Mouse (Mus musculus) heart, embryonic 16.5 days (tissue): ENCODE results near the gene Per1. TPM values are rescaled to one million over a fixed set of nuclear protein-coding genes. Genes with fewer than 3 reads are reported as not detected.

Experiments
- ATAC-seq: fragments of 200-750 bp; cut with Nextera tagmentation; replicated peaks from 2 replicates; pipeline ENCODE4 v1.8.0; 2017; ENCODE audit warnings: moderate number of reproducible peaks; ENCODE audit not compliant: insufficient read depth, low FRiP score; ENCODE audit errors: extremely low read depth
- H3K27ac ChIP-seq: fragments of 300-500 bp; sonication (generic); 2 replicates; pipeline ENCODE4 v1.5.1; 2014; ENCODE audit warnings: mild to moderate bottlenecking, low read length, control low read depth, moderate library complexity
- H3K27me3 ChIP-seq: fragments of 300-500 bp; sonication (generic); 2 replicates; pipeline ENCODE4 v1.6.1; 2014; ENCODE audit warnings: low read length, mixed read lengths; ENCODE audit not compliant: control insufficient read depth, insufficient read depth
- H3K36me3 ChIP-seq: fragments of 300-500 bp; sonication (generic); 2 replicates; pipeline ENCODE4 v1.6.1; 2014; ENCODE audit not compliant: control insufficient read depth, insufficient read depth
- H3K4me1 ChIP-seq: fragments of 300-500 bp; sonication (generic); 2 replicates; pipeline ENCODE4 v1.6.1; 2014; ENCODE audit warnings: low read length, mixed read lengths; ENCODE audit not compliant: control insufficient read depth, insufficient read depth
- H3K4me2 ChIP-seq: fragments of 300-500 bp; sonication (generic); 2 replicates; pipeline ENCODE4 v1.6.1; 2014; ENCODE audit warnings: low read depth, mild to moderate bottlenecking, control low read depth, low read length
- H3K4me3 ChIP-seq: fragments of 300-500 bp; sonication (generic); 2 replicates; pipeline ENCODE4 v1.5.1; 2014; ENCODE audit warnings: mild to moderate bottlenecking, control low read depth, low read length
- H3K9ac ChIP-seq: fragments of 300-500 bp; sonication (generic); 2 replicates; pipeline ENCODE4 v1.6.1; 2014; ENCODE audit warnings: low read length, control low read depth
- H3K9me3 ChIP-seq: fragments of 300-500 bp; sonication (generic); replicated peaks from 2 replicates; pipeline ENCODE4 v1.6.1; 2016; ENCODE audit warnings: low read length; ENCODE audit not compliant: control insufficient read depth
- WGBS: fragments of 180-500 bp; shearing (Covaris S2); extraction: QIAGEN DNeasy Blood & Tissue Kit; methylation state at CpG from one replicate; pipeline ENCODE4 v1.1.7; 2014; 5-methylcytosine and 5-hydroxymethylcytosine counted together
- polyA plus RNA-seq: library from polyadenylated mRNA; unstranded; fragments of >200 nt; fragmentation: Nextera tagmentation; extraction: Ambion mirVana; gene quantifications from 2 replicates; pipeline ENCODE4 v1.2.1, GENCODE M21; 2015

Gene Per1
- polyA plus RNA-seq, 1 experiment from 2014 or later: 19.6 TPM

- H3K27me3 ChIP-seq: no peaks in the 10 kb centered on the region
- peak; percentile 15 for ATAC-seq
- peaks cover 45% of the 10 kb centered on the region for H3K36me3 ChIP-seq
- no peaks in the 10 kb centered on the region for H3K9me3 ChIP-seq
- peak overlapping the region; percentile 99 for H3K27ac ChIP-seq
- peak overlapping the region; percentile 83 for H3K9ac ChIP-seq
- peak overlapping the region; percentile 98 for H3K4me2 ChIP-seq
- WGBS: under 1% methylated on average over 23 of the region's 23 CpGs
- H3K4me1 ChIP-seq: peaks cover 33% of the 10 kb centered on the region
- H3K4me3 ChIP-seq: peak overlapping the region; percentile 76
These were observed 4.9 kb downstream of the Per1 start for GRCm38 (mm10) chr11:69099915-69100345.

DNA sequence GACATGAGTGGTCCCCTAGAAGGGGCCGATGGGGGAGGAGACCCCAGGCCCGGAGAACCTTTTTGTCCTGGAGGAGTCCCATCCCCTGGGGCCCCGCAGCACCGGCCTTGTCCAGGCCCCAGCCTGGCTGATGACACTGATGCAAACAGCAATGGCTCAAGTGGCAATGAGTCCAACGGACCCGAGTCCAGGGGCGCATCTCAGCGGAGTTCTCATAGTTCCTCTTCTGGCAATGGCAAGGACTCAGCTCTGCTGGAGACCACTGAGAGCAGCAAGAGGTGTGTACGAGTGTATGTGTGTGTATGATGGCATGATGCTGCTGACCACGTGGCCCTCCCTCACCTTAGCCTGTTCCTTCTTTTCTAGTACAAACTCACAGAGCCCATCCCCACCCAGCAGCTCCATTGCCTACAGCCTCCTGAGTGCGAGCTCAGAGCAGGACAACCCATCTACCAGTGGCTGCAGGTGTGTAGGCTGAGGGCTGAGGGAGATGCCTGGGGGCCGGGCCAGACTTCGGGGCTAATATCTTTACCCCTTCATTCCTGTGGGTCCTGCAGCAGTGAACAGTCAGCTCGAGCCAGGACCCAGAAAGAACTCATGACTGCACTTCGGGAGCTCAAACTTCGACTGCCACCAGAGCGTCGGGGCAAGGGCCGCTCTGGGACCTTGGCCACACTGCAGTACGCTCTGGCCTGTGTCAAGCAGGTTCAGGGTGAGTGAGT, 5.8 kb downstream of the Per1 start:
- H3K36me3 ChIP-seq: peaks cover 53% of the 10 kb centered on the region
- peak overlapping the region; percentile 84 for H3K27ac ChIP-seq
- H3K27me3 ChIP-seq: no peaks in the 10 kb centered on the region
- peaks cover 33% of the 10 kb centered on the region for H3K4me1 ChIP-seq
- WGBS: 84% methylated on average over 20 of the region's 20 CpGs
- H3K4me2 ChIP-seq: peak overlapping the region; percentile 98
- H3K9ac ChIP-seq: peak overlapping the region; percentile 65
- H3K4me3 ChIP-seq: peak overlapping the region; percentile 76
- H3K9me3 ChIP-seq: no peaks in the 10 kb centered on the region
- ATAC-seq: no peak

DNA sequence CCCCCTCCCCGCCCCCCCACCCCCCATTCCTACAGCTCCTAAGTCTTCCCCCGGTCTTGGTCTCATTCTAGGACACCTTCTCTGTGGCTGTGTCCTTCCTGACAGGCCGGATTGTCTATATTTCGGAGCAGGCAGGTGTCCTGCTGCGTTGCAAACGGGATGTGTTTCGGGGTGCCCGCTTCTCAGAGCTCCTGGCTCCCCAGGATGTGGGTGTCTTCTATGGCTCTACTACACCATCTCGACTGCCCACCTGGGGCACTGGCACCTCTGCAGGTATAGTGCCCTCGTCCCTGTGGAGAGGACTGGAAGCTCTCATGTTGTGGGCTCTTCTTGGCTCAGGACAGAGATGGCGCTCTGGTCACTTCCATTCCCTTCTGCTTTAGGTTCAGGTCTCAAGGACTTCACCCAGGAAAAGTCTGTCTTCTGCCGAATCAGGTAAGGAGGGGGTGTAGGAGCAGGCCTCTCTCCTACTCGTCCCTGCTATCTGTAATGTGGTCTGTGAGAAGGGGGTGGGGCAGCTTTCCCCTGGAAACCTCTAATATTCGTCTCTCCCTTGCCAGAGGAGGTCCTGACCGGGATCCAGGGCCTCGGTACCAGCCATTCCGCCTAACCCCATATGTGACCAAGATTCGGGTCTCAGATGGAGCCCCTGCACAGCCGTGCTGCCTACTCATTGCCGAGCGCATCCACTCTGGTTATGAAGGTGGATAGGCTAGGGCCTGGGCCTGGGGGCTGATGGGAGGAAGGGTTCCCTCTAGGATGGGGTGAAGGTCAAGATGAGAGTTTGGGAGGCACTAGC, 6.8 kb downstream of the Per1 start:
- H3K4me2 ChIP-seq: no peak overlapping the region
- H3K9ac ChIP-seq: no peak overlapping the region
- ATAC-seq: no peak
- peaks cover 58% of the 10 kb centered on the region for H3K36me3 ChIP-seq
- H3K4me3 ChIP-seq: no peak overlapping the region
- H3K27me3 ChIP-seq: no peaks in the 10 kb centered on the region
- no peaks in the 10 kb centered on the region for H3K9me3 ChIP-seq
- H3K27ac ChIP-seq: no peak overlapping the region
- 89% methylated on average over 21 of the region's 21 CpGs for WGBS
- peaks cover 33% of the 10 kb centered on the region for H3K4me1 ChIP-seq

DNA sequence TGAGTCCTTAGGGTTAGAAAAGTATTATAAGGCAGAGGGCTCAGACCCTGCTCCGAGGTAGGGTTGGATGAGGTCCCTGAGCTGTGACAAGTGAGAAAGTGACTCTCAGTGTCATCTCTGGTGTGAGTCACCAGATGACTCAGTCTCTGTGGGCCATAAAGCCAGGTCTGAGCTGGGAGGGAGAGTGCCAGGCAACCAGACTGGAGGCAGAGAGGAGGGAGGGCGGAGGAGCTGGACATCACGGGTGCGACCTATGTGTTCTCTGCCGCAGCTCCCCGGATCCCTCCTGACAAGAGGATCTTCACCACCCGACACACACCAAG, 7.3 kb downstream of the Per1 start:
- peaks cover 63% of the 10 kb centered on the region for H3K36me3 ChIP-seq
- WGBS: 90% methylated on average over 7 of the region's 7 CpGs
- no peak for ATAC-seq
- no peaks in the 10 kb centered on the region for H3K9me3 ChIP-seq
- H3K4me3 ChIP-seq: no peak overlapping the region
- no peak overlapping the region for H3K27ac ChIP-seq
- peaks cover 33% of the 10 kb centered on the region for H3K4me1 ChIP-seq
- H3K4me2 ChIP-seq: no peak overlapping the region
- no peaks in the 10 kb centered on the region for H3K27me3 ChIP-seq
- no peak overlapping the region for H3K9ac ChIP-seq

DNA sequence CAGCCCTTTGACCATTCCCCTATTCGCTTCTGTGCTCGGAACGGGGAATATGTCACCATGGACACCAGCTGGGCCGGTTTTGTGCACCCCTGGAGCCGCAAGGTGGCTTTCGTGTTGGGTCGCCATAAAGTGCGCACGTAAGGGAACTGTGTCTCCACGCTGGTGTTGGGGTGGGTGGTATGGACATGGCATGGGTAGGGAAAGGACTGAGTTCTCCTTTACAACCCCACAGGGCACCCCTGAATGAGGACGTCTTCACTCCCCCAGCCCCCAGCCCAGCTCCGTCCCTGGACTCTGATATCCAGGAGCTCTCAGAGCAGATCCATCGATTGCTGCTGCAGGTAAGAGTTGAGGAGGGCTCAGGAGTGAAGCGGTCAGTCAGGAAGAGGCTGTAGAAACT, 8.1 kb downstream of the Per1 start:
- no peak overlapping the region for H3K27ac ChIP-seq
- H3K4me1 ChIP-seq: peaks cover 26% of the 10 kb centered on the region
- H3K4me3 ChIP-seq: no peak overlapping the region
- H3K27me3 ChIP-seq: no peaks in the 10 kb centered on the region
- H3K9ac ChIP-seq: no peak overlapping the region
- peaks cover 70% of the 10 kb centered on the region for H3K36me3 ChIP-seq
- no peak for ATAC-seq
- no peak overlapping the region for H3K4me2 ChIP-seq
- H3K9me3 ChIP-seq: no peaks in the 10 kb centered on the region
- 93% methylated on average over 14 of the region's 14 CpGs for WGBS

DNA sequence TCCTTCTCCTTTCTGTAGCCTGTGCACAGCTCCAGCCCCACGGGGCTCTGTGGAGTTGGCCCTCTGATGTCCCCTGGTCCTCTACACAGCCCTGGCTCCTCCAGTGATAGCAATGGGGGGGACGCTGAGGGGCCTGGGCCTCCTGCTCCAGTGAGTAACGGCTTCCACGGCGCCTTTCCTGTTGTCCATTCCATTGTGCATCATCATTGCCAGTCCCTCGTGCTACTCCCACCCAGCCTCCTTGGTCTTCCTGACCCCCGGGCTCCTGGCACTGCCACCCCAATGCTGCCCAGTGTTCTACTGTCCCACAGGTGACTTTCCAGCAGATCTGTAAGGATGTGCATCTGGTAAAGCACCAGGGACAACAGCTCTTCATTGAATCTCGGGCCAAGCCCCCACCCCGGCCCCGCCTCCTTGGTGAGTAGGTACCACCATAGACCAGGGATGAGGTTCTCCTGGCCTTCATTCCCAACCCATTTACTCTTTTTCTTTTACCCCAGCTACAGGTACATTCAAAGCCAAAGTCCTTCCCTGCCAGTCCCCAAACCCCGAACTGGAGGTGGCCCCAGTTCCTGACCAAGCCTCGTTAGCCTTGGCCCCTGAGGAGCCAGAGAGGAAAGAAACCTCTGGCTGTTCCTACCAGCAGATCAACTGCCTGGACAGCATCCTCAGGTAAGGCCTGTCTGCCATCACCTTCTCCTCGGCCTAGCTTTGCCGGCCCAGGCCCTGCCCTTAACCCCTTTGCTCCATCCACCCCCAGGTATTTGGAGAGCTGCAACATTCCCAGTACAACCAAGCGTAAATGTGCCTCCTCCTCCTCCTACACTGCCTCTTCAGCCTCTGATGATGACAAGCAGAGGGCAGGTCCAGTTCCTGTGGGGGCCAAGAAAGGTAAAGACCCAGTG, 8.8 kb downstream of the Per1 start:
- 89% methylated on average over 15 of the region's 15 CpGs for WGBS
- Histone ChIP-seq H3K4me2 (no peak overlapping the region), H3K9ac (no peak overlapping the region), H3K4me1 (peaks cover 21% of the 10 kb centered on the region), H3K27ac (no peak overlapping the region), H3K9me3 (no peaks in the 10 kb centered on the region), H3K36me3 (peaks cover 77% of the 10 kb centered on the region), H3K27me3 (no peaks in the 10 kb centered on the region), H3K4me3 (no peak overlapping the region)
- no peak for ATAC-seq

DNA sequence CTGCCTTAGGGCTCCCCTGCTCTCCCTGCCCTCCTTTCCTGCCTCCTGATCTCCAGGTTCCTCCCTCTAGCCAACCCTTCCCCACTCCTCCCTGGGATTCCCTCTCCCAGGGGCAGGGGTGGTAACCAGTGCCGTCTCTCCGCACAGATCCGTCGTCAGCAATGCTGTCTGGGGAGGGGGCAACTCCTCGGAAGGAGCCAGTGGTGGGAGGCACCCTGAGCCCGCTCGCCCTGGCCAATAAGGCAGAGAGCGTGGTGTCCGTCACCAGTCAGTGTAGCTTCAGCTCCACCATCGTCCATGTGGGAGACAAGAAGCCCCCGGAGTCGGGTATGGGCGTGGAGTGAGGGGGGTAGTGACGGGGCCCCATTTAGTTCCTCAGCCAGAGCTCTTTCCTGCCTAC, 9.5 kb downstream of the Per1 start:
- WGBS: 89% methylated on average over 14 of the region's 14 CpGs
- no peak overlapping the region for H3K4me2 ChIP-seq
- H3K9me3 ChIP-seq: no peaks in the 10 kb centered on the region
- no peak overlapping the region for H3K9ac ChIP-seq
- no peak overlapping the region for H3K4me3 ChIP-seq
- H3K27ac ChIP-seq: no peak overlapping the region
- no peaks in the 10 kb centered on the region for H3K27me3 ChIP-seq
- no peak for ATAC-seq
- H3K36me3 ChIP-seq: peaks cover 84% of the 10 kb centered on the region
- H3K4me1 ChIP-seq: peaks cover 15% of the 10 kb centered on the region

GRCm38 (mm10) chr11:69105227-69105626, 10.2 kb downstream of the Per1 start:
- Histone ChIP-seq H3K4me2 (no peak overlapping the region), H3K4me1 (peaks cover 14% of the 10 kb centered on the region), H3K9me3 (no peaks in the 10 kb centered on the region), H3K9ac (no peak overlapping the region), H3K4me3 (no peak overlapping the region), H3K27me3 (no peaks in the 10 kb centered on the region), H3K36me3 (peaks cover 88% of the 10 kb centered on the region), H3K27ac (no peak overlapping the region)
- 78% methylated on average over 6 of the region's 6 CpGs for WGBS
- ATAC-seq: no peak
